Mouse (Mus musculus): Measurements from ENCODE around the gene Vti1a. TPM values are rescaled to one million over a fixed set of nuclear protein-coding genes. Genes with fewer than 3 reads are reported as not detected.

Gene Vti1a
- polyA plus RNA-seq, 1 experiment, result not detected

- Histone ChIP-seq H3K4me3 (ENCODE audit: insufficient read depth, low read depth, low read length) (no peak overlapping the region), H3K4me1 (ENCODE audit: control insufficient read depth, insufficient read depth, low read length) (peaks cover 3% of the 10 kb centered on the region; the same call in 1 of the 2 replicates), H3K27ac (ENCODE audit: insufficient read depth, low read depth, low read length) (no peak overlapping the region)
- no peak for TF ChIP-seq CTCF (IDR thresholded peaks at IDR 0.05; ENCODE audit: insufficient read depth, low read depth, low read length)
- no peak for TF ChIP-seq POLR2A (IDR thresholded peaks at IDR 0.05; ENCODE audit: insufficient read depth, low read depth, low read length)
- WGBS, result 61% methylated on average over 6 of the region's 6 CpGs
Measured at GRCm38 (mm10) chr19:55542461-55542860, 226.4 kb downstream of the Vti1a start.

GRCm38 (mm10) chr19:55543188-55543587, 227.1 kb downstream of the Vti1a start:
- WGBS, result 74% methylated on average over 9 of the region's 9 CpGs
- Histone ChIP-seq H3K4me1 (ENCODE audit: control insufficient read depth, insufficient read depth, low read length) (peaks cover 3% of the 10 kb centered on the region; the same call in 1 of the 2 replicates), H3K4me3 (ENCODE audit: insufficient read depth, low read depth, low read length) (no peak overlapping the region), H3K27ac (ENCODE audit: insufficient read depth, low read depth, low read length) (no peak overlapping the region)
- TF ChIP-seq CTCF (IDR thresholded peaks at IDR 0.05; ENCODE audit: insufficient read depth, low read depth, low read length) (no peak), POLR2A (IDR thresholded peaks at IDR 0.05; ENCODE audit: insufficient read depth, low read depth, low read length) (no peak)

GRCm38 (mm10) chr19:55544498-55544897, 228.4 kb downstream of the Vti1a start:
- 53% methylated on average over 5 of the region's 5 CpGs for WGBS
- no peak for TF ChIP-seq POLR2A (IDR thresholded peaks at IDR 0.05; ENCODE audit: insufficient read depth, low read depth, low read length)
- TF ChIP-seq CTCF (IDR thresholded peaks at IDR 0.05; ENCODE audit: insufficient read depth, low read depth, low read length), result no peak
- H3K4me1 ChIP-seq (ENCODE audit: control insufficient read depth, insufficient read depth, low read length), result 0 out of 2 replicates have a peak, but pooled peaks cover 3% of the 10 kb centered on the region

GRCm38 (mm10) chr19:55545529-55545928, 229.4 kb downstream of the Vti1a start:
- TF ChIP-seq POLR2A (IDR thresholded peaks at IDR 0.05; ENCODE audit: insufficient read depth, low read depth, low read length) (no peak), CTCF (IDR thresholded peaks at IDR 0.05; ENCODE audit: insufficient read depth, low read depth, low read length) (no peak)
- H3K4me1 ChIP-seq (ENCODE audit: control insufficient read depth, insufficient read depth, low read length), result 0 out of 2 replicates have a peak, but pooled peaks cover 3% of the 10 kb centered on the region
- no peak overlapping the region for H3K27ac ChIP-seq (ENCODE audit: insufficient read depth, low read depth, low read length)
- 52% methylated on average over 9 of the region's 9 CpGs for WGBS
- no peak overlapping the region for H3K4me3 ChIP-seq (ENCODE audit: insufficient read depth, low read depth, low read length)

More at GRCm38 (mm10) chr19:55544498-55544897, 228.4 kb downstream of the Vti1a start:
- no peak overlapping the region for H3K27ac ChIP-seq (ENCODE audit: insufficient read depth, low read depth, low read length)
- H3K4me3 ChIP-seq (ENCODE audit: insufficient read depth, low read depth, low read length), result no peak overlapping the region

GRCm38 (mm10) chr19:55546009-55546528, 230.0 kb downstream of the Vti1a start:
- WGBS, result 80% methylated on average over 13 of the region's 13 CpGs
- no peak for TF ChIP-seq CTCF (IDR thresholded peaks at IDR 0.05; ENCODE audit: insufficient read depth, low read depth, low read length)
- TF ChIP-seq POLR2A (IDR thresholded peaks at IDR 0.05; ENCODE audit: insufficient read depth, low read depth, low read length), result no peak
- Histone ChIP-seq H3K27ac (ENCODE audit: insufficient read depth, low read depth, low read length) (no peak overlapping the region), H3K4me3 (ENCODE audit: insufficient read depth, low read depth, low read length) (no peak overlapping the region), H3K4me1 (ENCODE audit: control insufficient read depth, insufficient read depth, low read length) (0 out of 2 replicates have a peak, but pooled peaks cover 3% of the 10 kb centered on the region)

GRCm38 (mm10) chr19:55548206-55548605, 232.1 kb downstream of the Vti1a start:
- Histone ChIP-seq H3K27ac (ENCODE audit: insufficient read depth, low read depth, low read length) (no peak overlapping the region), H3K4me1 (ENCODE audit: control insufficient read depth, insufficient read depth, low read length) (no peaks in the 10 kb centered on the region), H3K4me3 (ENCODE audit: insufficient read depth, low read depth, low read length) (no peak overlapping the region)
- 95% methylated on average over 10 of the region's 10 CpGs for WGBS
- no peak for TF ChIP-seq CTCF (IDR thresholded peaks at IDR 0.05; ENCODE audit: insufficient read depth, low read depth, low read length)

- no peak overlapping the region for H3K4me3 ChIP-seq (ENCODE audit: insufficient read depth, low read depth, low read length)
- H3K27ac ChIP-seq (ENCODE audit: insufficient read depth, low read depth, low read length), result no peak overlapping the region
- 93% methylated on average over 10 of the region's 10 CpGs for WGBS
- TF ChIP-seq POLR2A (IDR thresholded peaks at IDR 0.05; ENCODE audit: insufficient read depth, low read depth, low read length), result no peak
- no peak for TF ChIP-seq CTCF (IDR thresholded peaks at IDR 0.05; ENCODE audit: insufficient read depth, low read depth, low read length)
- H3K4me1 ChIP-seq (ENCODE audit: control insufficient read depth, insufficient read depth, low read length), result no peaks in the 10 kb centered on the region
Measured at GRCm38 (mm10) chr19:55548656-55549055, 232.6 kb downstream of the Vti1a start.

- Histone ChIP-seq H3K27ac (ENCODE audit: insufficient read depth, low read depth, low read length) (no peak overlapping the region), H3K4me3 (ENCODE audit: insufficient read depth, low read depth, low read length) (no peak overlapping the region), H3K4me1 (ENCODE audit: control insufficient read depth, insufficient read depth, low read length) (0 out of 2 replicates have a peak, but pooled peaks cover 3% of the 10 kb centered on the region)
- TF ChIP-seq POLR2A (IDR thresholded peaks at IDR 0.05; ENCODE audit: insufficient read depth, low read depth, low read length) (no peak), CTCF (IDR thresholded peaks at IDR 0.05; ENCODE audit: insufficient read depth, low read depth, low read length) (no peak)
- WGBS, result 94% methylated on average over 6 of the region's 6 CpGs
Measured at GRCm38 (mm10) chr19:55550176-55550575, 234.1 kb downstream of the Vti1a start.

GRCm38 (mm10) chr19:55552339-55552738, 236.2 kb downstream of the Vti1a start:
- H3K4me1 ChIP-seq (ENCODE audit: control insufficient read depth, insufficient read depth, low read length), result peaks cover 9% of the 10 kb centered on the region; the same call in 1 of the 2 replicates
- H3K27ac ChIP-seq (ENCODE audit: insufficient read depth, low read depth, low read length), result no peak overlapping the region
- TF ChIP-seq CTCF (IDR thresholded peaks at IDR 0.05; ENCODE audit: insufficient read depth, low read depth, low read length) (no peak), POLR2A (IDR thresholded peaks at IDR 0.05; ENCODE audit: insufficient read depth, low read depth, low read length) (no peak)
- 91% methylated on average over 7 of the region's 7 CpGs for WGBS
- H3K4me3 ChIP-seq (ENCODE audit: insufficient read depth, low read depth, low read length), result no peak overlapping the region

Measured in olfactory bulb, adult 2 months (tissue).